Mouse (Mus musculus): ENCODE results near the gene Wnk1. TPM values are rescaled to one million over a fixed set of nuclear protein-coding genes. Genes with fewer than 3 reads are reported as not detected.

Wnk1 gene
- total RNA-seq, 2 experiments from 2014 or later: 266 to 271 TPM

DNA sequence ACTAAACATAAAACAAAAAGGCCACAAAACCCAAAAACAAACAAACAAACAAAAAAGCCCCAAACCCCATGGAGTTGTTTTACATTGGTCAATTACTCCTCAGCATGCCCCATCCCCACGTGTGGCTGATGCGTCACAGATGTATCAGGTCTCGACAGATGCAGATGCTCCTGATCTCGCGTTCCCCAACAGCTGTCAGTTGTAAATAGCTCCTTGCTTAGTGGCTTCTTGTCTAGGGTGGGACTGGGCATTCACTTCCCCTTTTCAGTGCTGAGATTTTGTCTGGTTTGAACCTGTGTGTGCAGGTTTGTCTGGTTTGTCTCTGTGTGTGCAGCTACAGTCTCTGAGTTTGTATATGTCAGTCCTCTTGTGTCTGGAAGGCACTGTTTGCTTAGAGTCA is 126.4 kb downstream of the Wnk1 start:
- DNase-seq (ENCODE audit: low spot score in 2 of 2): no peak

DNA sequence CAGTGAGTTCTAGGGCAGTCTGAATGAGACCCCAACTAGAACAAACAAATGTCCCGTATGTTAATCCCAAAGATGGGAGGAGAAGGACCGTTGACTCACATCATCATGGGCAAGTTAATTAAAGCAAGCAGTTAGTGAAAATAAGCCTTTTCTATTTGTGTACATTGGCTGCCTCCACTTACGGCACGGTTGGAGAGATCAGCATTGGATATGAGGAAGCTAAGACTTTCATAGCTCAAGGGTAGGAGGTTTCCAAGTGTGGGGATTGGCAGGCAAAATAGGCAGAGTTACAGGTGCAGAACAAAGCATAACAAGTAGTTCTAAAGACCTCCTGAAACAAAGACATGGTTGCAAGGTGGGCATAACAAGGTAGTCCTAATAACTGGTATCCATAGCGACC is 133.0 kb downstream of the Wnk1 start:
- DNase-seq (ENCODE audit: low spot score in 2 of 2): no peak

DNA sequence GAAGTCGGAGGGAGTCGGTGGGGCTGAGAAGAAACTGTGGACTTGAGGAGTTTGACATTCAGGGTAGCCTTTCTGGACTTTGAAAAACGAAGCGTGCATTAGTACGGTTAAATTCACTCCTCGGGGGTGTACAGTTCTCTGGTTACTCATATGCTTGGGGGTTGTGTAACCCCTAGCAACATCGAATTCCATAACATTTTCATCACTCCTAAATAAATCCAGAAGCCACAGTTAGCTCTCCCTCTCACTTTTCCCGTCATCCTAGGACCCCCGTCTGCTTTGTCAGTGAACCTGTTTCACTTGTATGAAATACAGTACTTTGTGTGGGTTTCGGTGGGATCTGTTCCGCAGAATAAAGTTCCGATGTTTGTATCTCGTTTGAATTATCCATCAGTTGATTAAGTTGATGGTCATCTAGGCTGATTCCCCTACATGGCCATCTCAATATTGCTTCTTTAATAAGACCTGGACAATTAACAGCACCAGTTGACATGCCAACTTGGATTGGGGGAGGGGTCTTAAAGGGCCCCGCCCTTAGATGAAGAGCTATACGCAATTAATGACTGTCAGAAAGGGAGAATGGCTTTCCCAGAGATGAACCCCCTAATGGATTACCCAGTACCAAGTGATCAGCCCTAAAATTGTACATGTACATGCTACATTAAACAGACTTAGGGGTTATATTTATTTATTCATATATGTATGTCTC is 135.2 kb downstream of the Wnk1 start:
- DNase-seq (ENCODE audit: low spot score in 2 of 2): no peak

DNA sequence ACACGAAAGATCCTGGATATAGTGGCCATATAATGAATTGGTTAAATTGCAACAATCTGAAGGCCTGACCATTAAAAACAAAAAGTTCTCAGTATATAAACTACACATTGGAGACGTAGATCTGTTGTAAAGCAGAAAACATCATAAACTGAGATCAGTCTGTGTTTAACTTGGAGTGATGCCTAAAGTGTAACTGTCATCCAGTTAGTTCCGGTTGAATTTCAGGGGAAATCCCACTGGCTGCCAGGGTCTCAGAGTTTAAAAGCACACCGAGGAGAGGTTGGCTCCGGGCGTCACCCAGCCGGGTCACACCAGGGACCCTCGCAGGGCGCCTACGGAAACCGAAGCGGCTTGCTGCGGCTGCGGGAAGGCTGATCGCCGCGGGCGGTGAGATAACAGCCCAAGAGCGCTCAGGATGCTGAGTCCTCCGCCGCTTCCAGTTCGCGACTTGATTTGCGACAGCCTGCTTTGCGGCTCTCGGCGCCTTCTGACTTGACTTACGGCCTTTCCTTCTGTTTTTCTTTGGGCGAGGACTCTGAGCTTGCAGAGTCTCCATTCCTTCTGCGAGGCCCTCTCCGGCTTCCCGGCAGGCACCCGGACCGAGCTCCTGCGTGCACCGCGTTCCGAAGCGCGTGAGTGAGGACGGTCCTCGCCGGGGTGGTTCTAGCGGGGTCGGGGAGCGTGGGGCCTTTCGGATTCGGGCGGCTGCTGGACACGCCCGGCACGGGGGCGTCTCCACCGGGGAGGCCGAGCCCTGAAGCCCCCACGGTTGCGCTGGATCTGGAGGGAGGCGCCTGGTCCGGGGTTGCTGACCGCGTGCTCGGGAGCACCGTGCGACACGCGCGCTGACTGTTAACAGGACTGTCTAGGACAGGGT is 136.0 kb downstream of the Wnk1 start, which contains the start of gene Rad52:
Gene Rad52, plus strand, starts transcription at position 495 of the 877 bp plus-strand sequence.
- DNase-seq (ENCODE audit: low spot score in 2 of 2): peak; percentile 62 to 84

DNA sequence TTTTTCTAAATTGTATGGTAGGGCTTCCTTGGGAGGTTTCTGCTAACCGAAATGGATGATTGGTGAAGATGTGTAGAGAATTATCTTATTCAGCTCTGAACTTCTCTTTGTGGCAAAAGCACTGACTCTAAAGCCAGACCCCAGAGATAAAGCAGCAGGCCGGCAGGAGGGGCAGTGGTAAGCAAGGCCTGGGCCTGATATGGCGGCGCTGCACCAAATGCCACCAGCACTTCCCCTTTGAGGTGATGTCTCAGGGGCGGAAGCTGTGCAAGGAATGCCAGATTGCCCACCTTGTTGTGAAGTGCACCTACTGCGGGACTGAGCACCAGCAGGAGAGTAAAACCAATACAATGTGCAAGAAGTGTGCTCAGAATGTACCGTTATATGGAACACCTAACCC is 145.8 kb downstream of the Wnk1 start:
- DNase-seq (ENCODE audit: low spot score in 2 of 2): no peak

DNA sequence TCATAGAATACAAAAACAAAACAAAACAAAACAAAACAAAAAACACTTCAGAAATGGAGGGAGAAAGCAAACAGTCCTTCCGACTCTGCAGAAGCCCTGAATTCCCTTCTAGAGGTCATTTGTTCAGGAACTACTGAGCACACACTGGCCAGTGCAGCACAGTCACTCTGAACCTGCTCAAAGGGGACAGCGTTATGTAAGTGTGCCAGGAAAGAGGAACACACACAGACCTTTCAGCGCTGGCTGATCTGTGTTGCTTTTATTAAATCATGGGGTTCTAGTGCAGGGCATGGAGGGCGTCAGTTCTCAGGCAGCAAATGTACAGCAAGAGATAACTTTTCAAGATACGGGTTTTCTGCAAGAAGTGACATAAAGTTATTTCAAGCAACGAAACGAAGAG is 155.3 kb downstream of the Wnk1 start:
- DNase-seq (ENCODE audit: low spot score in 2 of 2): no peak

Small RNA genes lying within 50 kb of the gene (microRNA-seq; reads per million reads assigned to microRNA genes)
- not detected for gene Mir706

Other genes starting within 250 kb of the Wnk1 start
- 10 to 100 TPM; 29.6 to 32.6 TPM for gene Erc1, start 190.5 kb downstream of the Wnk1 start, total RNA-seq (2021)
- 10 to 100 TPM; 16.1 to 23.5 TPM for gene Rad52, start 136.0 kb downstream of the Wnk1 start, total RNA-seq (2021)
- gene Ninj2, start 54.7 kb upstream of the Wnk1 start, total RNA-seq (2021): not detected